Mouse (Mus musculus) olfactory bulb, adult 2 months (tissue): ENCODE data around the gene Mef2b. TPM values are rescaled to one million over a fixed set of nuclear protein-coding genes. Genes with fewer than 3 reads are reported as not detected.

ENCODE experiments used
- H3K27ac ChIP-seq: fragments of 200-500 bp; 2 replicates; pipeline ENCODE4 v1.5.1; 2012; ENCODE audit warnings: low read depth, low read length; ENCODE audit not compliant: insufficient read depth
- H3K4me1 ChIP-seq: fragments of 200-500 bp; 2 replicates; pipeline ENCODE4 v1.6.1; 2012; ENCODE audit warnings: low read length; ENCODE audit not compliant: control insufficient read depth, insufficient read depth
- H3K4me3 ChIP-seq: fragments of 200-500 bp; 2 replicates; pipeline ENCODE4 v1.5.1; 2012; ENCODE audit warnings: mild to moderate bottlenecking, low read depth, low read length, moderate library complexity; ENCODE audit not compliant: insufficient read depth
- CTCF ChIP-seq: fragments of 200-500 bp; IDR thresholded peaks from 2 replicates; pipeline ENCODE4 v1.5.1; 2012; ENCODE audit warnings: low read depth, mild to moderate bottlenecking, low read length, moderate library complexity; ENCODE audit not compliant: insufficient read depth
- POLR2A ChIP-seq: fragments of 200-500 bp; IDR thresholded peaks from 2 replicates; pipeline ENCODE4 v1.6.1; 2012; ENCODE audit warnings: mild to moderate bottlenecking, low read depth, low read length, moderate library complexity; ENCODE audit not compliant: insufficient read depth
- WGBS: fragments of 180-500 bp; shearing (Covaris S2); methylation state at CpG from one replicate; pipeline ENCODE4 v1.1.7; 2018; 5-methylcytosine and 5-hydroxymethylcytosine counted together
- polyA plus RNA-seq: library from polyadenylated mRNA; stranded (reverse); fragments of >200 nt; gene quantifications from 2 replicates; pipeline ENCODE4 v1.2.4, GENCODE M21; 2012; ENCODE audit warnings: low replicate concordance; ENCODE audit not compliant: missing spikeins, insufficient read depth, insufficient read length

Gene Mef2b
- polyA plus RNA-seq, 1 experiment = not detected

GRCm38 (mm10) chr8:70183194-70183593, 43.7 kb downstream of the Mef2b start:
- no peak for TF ChIP-seq POLR2A
- no peak for TF ChIP-seq CTCF
- no peak overlapping the region for H3K27ac ChIP-seq
- H3K4me1 ChIP-seq = no peaks in the 10 kb centered on the region
- no peak overlapping the region for H3K4me3 ChIP-seq
- WGBS = 84% methylated on average over 4 of the region's 4 CpGs

- Histone ChIP-seq H3K4me3 (no peak overlapping the region), H3K4me1 (no peaks in the 10 kb centered on the region), H3K27ac (no peak overlapping the region)
- WGBS = 78% methylated on average over 7 of the region's 7 CpGs
- no peak for TF ChIP-seq POLR2A
- no peak for TF ChIP-seq CTCF
Measured at GRCm38 (mm10) chr8:70188707-70189106, 49.2 kb downstream of the Mef2b start.

GRCm38 (mm10) chr8:70193238-70193637, 53.7 kb downstream of the Mef2b start:
- no peak overlapping the region for H3K4me3 ChIP-seq
- 78% methylated on average over 5 of the region's 5 CpGs for WGBS
- H3K27ac ChIP-seq = no peak overlapping the region
- H3K4me1 ChIP-seq = peaks cover 8% of the 10 kb centered on the region
- TF ChIP-seq CTCF (no peak), POLR2A (no peak)

- TF ChIP-seq CTCF (no peak), POLR2A (no peak)
- 86% methylated on average over 3 of the region's 3 CpGs for WGBS
- H3K27ac ChIP-seq = no peak overlapping the region
- peaks cover 10% of the 10 kb centered on the region for H3K4me1 ChIP-seq
- H3K4me3 ChIP-seq = no peak overlapping the region
Measured at GRCm38 (mm10) chr8:70194191-70194590, 54.7 kb downstream of the Mef2b start.

- no peak overlapping the region for H3K27ac ChIP-seq
- TF ChIP-seq CTCF (no peak), POLR2A (no peak)
- WGBS = 93% methylated on average over 2 of the region's 2 CpGs
Measured at GRCm38 (mm10) chr8:70195762-70196161, 56.3 kb downstream of the Mef2b start.

GRCm38 (mm10) chr8:70197603-70198002, 58.1 kb downstream of the Mef2b start:
- H3K4me3 ChIP-seq = no peak overlapping the region
- TF ChIP-seq POLR2A = no peak
- no peak for TF ChIP-seq CTCF
- peaks cover 33% of the 10 kb centered on the region for H3K4me1 ChIP-seq
- WGBS = 51% methylated on average over 7 of the region's 7 CpGs
- no peak overlapping the region for H3K27ac ChIP-seq

More at GRCm38 (mm10) chr8:70195762-70196161, 56.3 kb downstream of the Mef2b start:
- Histone ChIP-seq H3K4me1 (peaks cover 24% of the 10 kb centered on the region), H3K4me3 (no peak overlapping the region)

GRCm38 (mm10) chr8:70200098-70200681, 60.7 kb downstream of the Mef2b start:
- H3K4me3 ChIP-seq = no peak overlapping the region
- TF ChIP-seq CTCF (no peak), POLR2A (no peak)
- WGBS = 19% methylated on average over 5 of the region's 5 CpGs
- peaks cover 38% of the 10 kb centered on the region for H3K4me1 ChIP-seq
- H3K27ac ChIP-seq = peak overlapping the region; percentile 72

- TF ChIP-seq POLR2A (no peak), CTCF (no peak)
- Histone ChIP-seq H3K4me3 (no peak overlapping the region), H3K27ac (no peak overlapping the region), H3K4me1 (peaks cover 38% of the 10 kb centered on the region)
- 88% methylated on average over 3 of the region's 3 CpGs for WGBS
Measured at GRCm38 (mm10) chr8:70201417-70201816, 61.9 kb downstream of the Mef2b start.

GRCm38 (mm10) chr8:70203072-70203471, 63.6 kb downstream of the Mef2b start:
- WGBS = 69% methylated on average over 4 of the region's 4 CpGs
- TF ChIP-seq CTCF (no peak), POLR2A (no peak)
- Histone ChIP-seq H3K4me1 (peaks cover 32% of the 10 kb centered on the region), H3K27ac (no peak overlapping the region), H3K4me3 (no peak overlapping the region)
